Mouse (Mus musculus) G1E (cell line): Measurements from ENCODE around the gene Ppp2r3a.

Experiments used
- CTCF ChIP-seq: IDR thresholded peaks from 2 replicates; pipeline ENCODE4 v1.5.1; 2012; ENCODE audit warnings: low read depth, low read length, inconsistent platforms, mixed read lengths
- GATA1 ChIP-seq: IDR thresholded peaks from 2 replicates; pipeline ENCODE4 v1.6.1; 2012; ENCODE audit warnings: borderline replicate concordance, low read length, inconsistent platforms, mixed read lengths
- POLR2AphosphoS5 ChIP-seq: IDR thresholded peaks from 2 replicates; pipeline ENCODE4 v1.6.1; 2012; ENCODE audit warnings: low read depth, low read length, inconsistent platforms; ENCODE audit not compliant: insufficient replicate concordance
- TAL1 ChIP-seq: conservative IDR thresholded peaks from 2 replicates; pipeline ENCODE4 v1.6.1; 2012; ENCODE audit warnings: low read depth, low read length, inconsistent platforms, mixed read lengths

GRCm38 (mm10) chr9:101078579-101078978 is 173.0 kb downstream of the Ppp2r3a start:
- TF ChIP-seq CTCF (no peak), POLR2AphosphoS5 (no peak), GATA1 (no peak), TAL1 (no peak)
